Mouse (Mus musculus): Measurements from ENCODE around the gene Efna5. TPM values are rescaled to one million over a fixed set of nuclear protein-coding genes. Genes with fewer than 3 reads are reported as not detected.

The Efna5 gene
- total RNA-seq, 2 experiments from 2014 or later: not detected

DNA sequence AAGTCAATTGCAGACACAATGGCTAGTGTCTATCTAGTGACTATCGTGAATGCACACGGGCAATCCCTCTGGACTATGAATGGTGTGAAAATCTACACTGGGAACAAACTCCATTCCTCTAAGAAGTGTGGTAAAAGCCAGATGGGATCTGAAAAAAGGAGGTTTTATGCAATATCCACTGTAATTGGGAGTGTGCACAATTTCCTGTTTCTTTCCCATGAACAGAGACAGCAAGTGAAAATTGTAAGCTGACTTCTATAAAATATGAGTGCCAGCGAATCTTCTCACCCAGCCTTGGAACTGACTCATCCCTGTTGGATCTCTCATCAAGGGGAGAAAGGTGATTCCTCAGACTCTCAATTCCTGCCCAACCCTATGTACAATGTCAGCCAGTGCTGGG, 83.8 kb downstream of the Efna5 start:
- no peak for ATAC-seq (replicated peaks; ENCODE audit: poor library complexity, severe bottlenecking)

DNA sequence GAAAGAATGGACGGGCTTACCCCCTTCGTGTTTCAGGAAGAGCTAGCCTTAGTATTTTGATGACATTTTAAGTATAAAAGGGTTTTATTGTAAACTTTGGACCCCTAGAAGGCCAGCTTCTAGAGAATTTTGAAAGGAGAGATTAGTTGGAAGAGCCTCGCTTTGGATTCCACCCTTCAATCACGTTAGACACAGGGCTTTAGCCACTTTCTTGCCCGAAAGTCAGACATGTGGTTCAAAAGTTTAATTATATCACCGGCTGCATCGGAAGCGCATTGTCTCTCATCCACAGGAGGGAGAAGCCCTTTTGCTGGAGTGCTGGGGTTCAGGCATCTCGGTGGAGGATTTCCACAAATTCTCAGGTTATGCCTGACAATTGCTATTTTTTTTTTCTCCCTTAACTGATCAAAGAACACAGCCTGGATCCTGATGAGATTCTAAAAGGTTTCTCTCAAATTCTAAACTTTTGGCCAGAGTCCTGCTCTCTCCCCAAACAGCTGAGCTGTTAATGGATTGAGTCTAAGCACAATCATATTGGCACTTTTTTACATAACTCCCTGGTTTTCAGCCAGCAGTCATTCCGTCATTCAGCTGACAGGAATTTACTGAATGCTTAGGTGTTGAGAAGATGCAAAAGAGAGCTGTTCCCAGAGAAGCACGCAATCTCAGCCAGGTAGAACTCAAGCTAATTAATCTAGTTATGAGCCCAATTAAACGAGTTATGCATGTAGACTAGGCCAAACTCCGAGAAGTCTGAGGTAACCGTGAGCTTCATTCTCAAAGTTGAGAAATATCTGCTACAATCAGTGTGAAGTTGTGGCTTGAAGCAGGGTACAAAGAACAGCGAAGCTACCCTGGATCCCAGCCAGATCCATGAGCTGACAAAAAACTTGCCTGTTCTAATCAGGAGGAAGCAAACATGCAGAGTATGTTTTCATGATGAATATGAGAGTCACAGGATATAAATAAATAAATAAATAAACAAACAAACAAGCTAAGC, 91.5 kb downstream of the Efna5 start:
- ATAC-seq (replicated peaks; ENCODE audit: poor library complexity, severe bottlenecking): no peak

DNA sequence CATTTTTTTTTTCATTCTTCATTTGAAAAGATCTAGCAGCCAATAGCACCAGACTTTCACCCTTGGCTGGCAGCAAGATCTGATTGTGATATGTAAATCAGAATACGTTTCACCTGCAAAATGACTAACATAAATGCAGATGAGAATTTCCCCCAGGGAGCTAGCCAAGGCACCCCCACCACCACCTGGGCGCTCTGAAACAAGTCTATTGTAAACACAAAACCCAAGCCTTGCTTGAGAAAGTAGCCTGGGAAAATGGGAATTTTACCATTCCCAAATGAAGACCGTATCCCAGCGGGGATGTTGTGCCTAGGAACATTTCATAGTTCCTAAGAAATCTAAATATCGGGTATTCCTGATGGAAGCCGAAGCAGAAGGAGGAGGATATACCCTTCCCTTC, 92.3 kb downstream of the Efna5 start:
- ATAC-seq (replicated peaks; ENCODE audit: poor library complexity, severe bottlenecking): no peak

DNA sequence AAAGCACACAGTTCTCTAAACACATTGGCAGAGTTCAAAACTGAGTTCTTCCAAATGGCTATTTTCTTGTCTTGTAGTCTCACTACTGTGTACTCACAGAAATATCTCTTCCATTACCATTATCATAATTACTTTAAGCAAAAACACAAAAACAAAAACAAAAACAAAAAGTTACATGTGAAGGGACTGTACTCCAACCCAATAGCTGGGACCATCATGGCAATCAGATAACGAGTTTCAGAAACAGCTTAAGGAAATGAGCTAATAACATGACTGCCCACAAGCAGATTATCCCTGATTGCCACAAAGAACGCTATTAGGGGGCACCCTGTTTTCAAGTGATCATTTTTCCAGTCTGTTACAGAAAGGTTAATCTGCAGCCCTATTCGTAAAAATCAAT, 93.3 kb downstream of the Efna5 start:
- ATAC-seq (replicated peaks; ENCODE audit: poor library complexity, severe bottlenecking): no peak

DNA sequence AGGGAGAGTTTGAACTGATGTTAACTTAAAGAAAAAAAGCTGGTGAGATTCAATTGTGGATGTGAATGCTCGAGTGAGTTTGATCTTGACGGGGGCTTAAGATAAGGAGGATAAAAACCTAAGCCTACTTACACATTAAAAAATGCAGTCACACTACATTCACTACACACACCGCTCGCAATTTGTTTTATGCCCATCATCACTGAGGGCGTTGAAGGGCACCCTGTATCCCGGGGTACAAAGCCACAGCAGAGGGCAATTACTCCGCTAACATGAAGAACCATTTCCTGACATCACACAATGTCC, 94.6 kb downstream of the Efna5 start:
- ATAC-seq (replicated peaks; ENCODE audit: poor library complexity, severe bottlenecking): no peak

DNA sequence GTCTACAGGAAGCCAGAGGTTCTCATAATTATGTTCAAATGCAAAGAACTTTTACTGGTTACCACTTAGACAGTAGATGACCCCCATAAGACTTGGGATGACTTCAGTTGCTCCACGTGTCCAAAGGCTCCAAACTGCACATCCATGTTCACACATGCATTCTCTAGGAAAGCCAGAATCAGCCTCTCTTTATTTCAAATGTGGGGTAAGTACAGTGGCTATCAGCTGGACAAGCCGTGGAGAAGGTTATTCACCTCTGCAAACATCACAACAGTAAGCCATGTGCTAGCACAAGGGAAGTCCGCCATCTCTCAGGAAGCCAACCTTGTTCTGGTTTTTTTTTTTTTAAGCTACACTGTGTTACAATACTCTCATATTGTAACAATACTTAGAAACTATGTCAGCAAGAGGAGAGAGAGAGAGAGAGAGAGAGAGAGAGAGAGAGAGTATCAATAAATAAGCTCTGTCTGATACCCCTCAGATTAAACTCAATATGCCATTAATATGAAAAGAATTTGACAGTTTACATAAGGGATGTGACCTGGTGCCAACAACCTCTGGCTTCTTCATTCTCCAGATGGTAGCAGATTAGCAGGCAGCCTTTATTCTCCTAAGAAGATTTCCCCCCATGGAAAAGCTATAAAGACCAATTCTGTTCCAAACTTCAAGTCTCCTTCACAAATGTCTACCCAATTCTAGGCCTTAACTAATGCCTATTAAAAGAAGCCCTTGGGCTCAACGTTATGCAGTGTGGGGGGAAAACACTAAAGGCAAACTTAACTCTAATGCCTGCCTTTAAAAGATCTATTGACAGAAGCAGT, 95.1 kb downstream of the Efna5 start:
- ATAC-seq (replicated peaks; ENCODE audit: poor library complexity, severe bottlenecking): no peak

DNA sequence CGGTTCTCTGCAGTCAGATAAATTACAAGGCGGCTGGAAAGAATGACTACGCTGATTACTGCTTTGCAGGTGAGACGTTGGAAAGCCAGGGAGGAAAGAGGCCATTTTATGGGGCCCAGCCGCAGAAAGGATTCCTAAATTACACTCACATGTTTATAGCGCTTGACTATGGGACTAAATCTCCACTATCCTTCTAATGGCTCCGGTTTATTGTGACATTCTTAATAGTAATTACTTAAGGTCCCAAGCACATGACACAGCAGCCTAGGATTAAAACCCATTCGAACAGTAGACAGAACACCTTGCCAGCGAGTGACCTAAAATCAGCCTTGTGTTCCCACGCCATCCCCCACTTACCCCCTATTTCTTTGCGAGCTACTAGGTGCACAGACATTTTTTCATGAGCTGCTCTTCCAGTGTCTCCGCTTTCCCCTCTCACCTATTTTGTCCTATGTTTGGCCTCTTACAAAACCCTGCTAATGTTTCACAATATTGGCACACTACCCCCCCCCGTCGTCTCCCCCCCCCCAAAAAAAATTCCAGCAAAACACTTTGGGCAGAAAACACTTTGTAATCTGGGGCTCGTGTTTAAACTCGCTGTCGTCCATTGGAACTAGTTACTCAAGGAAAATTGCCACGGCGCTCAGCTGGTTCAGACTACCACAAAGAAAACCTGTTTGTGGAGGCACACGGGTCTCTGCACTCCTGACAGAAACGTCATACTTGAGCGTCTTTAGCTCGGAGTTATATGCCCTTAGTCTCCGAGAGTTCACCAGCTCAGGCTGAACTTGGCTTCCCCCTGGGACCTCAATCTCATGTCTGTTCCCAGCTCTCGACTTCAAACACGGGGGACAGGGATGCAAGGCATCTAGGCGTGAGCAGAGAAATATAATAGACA, 96.6 kb downstream of the Efna5 start:
- peak; percentile 12 for ATAC-seq (replicated peaks; ENCODE audit: poor library complexity, severe bottlenecking)

DNA sequence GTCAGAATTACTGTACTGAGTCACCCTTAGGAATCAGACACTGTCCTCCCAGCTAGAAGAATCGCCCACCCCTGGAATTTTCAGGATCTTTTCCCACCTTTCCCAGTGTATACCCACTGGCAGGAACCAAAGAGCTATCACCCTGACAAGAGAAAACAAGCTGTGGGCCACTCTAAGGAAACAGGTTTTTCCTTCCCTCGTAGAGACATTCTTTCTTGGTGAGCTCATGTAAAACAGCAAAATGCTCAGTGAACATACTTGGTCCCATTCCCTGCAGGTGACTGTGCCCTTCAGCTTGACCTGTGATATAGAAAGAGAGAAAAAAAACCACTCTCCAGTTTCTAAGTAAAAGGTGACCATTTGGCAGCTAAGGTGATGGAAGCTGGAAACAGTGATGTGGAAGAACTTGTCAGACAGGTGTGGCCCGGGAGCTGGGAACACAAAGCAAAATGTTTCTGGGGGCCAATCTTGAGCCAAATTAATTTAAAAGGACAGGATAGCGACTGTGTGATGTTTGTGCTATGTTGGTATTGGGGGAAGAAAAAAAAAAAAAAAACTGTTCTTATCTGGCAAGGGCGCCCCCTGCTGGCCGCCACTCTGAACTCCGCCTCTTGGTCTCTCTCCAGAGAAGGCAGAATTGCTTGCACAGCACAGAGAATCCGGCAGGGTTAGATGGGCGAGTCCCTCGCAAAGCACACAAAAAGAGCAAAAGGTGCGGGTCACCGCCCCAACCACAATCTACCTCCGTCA, 97.4 kb downstream of the Efna5 start:
- ATAC-seq (replicated peaks; ENCODE audit: poor library complexity, severe bottlenecking): peak; percentile 78

DNA sequence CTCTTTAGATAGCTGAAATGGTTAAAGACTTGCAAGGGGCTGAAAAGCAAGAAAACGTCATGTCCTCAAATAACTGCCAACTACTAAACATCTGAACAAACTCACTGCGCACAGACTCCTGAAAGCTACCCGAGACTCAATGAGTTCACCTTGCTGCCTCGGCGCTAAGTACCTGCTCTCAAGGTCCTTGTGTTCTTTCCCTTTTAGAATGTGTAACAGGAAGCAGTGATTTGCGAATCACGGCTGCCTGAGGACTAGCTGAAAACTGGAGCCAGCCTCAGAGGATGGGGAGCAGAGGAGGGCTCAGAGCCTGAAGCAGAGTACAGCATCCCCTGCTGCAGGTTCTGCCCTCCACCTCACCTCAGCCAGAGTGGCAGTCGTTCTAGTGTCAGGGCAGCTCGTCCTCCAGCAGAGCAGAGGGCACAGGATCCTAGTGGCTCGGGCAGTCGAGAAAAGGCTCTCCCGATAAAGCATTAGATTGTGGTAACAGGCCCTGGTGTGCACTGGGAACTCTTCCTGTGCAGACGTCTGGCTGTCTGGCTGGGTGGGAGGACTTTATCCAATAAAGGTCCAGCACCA, 98.2 kb downstream of the Efna5 start:
- ATAC-seq (replicated peaks; ENCODE audit: poor library complexity, severe bottlenecking): no peak

DNA sequence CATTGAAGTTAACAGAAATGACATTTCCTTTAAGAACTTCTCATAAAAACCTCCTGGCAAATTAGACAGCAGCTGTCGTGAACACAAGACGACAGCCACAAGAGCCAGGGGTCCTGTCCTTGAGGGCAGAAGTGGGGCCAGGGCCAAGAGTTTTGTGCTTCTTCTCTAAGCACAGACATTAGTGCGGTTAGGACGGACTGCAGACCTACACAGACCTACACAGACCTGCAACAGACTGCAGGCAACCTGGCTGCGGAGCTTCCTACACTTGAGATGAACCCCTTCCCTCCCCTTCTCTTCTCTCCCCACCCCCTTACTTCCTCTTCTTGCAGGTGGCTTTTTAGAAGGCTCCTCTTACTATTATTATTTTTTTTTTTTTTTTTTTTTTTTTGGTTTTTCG, 100.0 kb downstream of the Efna5 start:
- ATAC-seq (replicated peaks; ENCODE audit: poor library complexity, severe bottlenecking): peak; percentile 57

DNA sequence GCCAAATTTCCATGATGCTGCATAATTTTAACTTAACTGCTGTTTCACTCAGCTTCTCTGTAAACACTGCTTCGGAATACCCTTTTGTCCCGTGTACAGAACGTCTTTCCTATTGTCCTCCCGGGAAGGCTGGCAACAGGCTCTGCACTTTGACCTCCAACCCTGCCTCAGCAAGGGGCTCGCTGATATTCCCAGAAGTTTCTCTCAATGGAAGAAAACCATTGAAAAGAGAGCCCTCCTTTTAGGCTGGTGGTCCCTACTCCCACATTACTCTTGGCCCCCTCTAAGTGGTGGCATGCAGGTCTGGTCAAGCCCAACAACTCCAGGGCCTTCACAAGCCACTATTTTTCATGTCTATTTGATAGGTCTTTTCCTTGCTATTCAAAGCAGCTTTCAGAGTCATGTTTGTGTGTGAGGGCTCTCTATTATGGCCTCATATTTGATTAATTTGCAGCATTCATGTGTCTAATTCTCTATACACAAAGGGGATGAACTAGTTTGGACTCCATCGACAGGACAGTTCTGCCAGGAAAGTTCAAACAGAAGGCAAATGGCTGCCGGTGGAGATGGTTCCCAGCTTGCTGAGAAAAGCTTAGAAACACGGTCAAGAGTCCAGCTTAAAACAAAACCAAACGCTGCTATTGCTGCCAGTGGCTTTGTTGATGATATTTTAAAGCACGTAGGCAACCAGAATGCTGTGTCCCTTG, 103.1 kb downstream of the Efna5 start:
- ATAC-seq (replicated peaks; ENCODE audit: poor library complexity, severe bottlenecking): no peak

DNA sequence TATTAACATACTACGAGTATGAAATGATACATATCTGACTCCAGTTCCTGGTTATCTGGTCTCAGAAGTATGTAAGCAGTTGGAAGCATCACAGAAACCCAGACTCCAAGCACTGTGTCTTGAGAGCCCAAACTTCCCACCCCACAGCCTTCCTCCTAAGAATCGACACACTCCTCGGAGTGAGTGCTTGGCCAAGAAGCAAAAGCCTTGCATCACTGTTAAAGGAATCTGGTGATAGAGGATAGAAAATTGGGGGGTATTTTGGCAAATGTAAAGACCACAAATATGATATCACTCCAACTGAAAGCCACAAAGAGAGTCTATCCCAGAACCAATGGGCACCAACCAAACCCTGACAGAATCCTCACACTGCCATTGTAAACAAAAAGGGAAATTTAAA, 104.4 kb downstream of the Efna5 start:
- no peak for ATAC-seq (replicated peaks; ENCODE audit: poor library complexity, severe bottlenecking)

DNA sequence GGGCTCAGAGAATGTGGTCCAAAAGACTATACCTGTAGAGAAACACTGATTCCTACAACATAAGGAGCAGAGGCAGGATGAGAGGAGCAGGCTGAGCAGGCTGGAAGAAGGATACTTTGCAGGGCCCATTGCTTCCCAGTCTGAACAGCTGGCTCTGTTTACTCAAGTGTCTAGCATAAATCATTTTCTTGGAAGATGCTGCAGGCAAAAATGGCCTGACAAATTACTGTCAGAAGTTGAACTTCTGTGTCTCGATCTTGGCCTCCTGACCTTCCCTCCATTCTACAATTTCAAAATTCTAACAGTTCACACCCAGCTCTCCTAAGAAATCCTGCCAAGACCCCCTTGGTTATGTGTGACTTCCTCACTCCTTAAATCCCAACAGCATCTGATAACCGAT, 105.1 kb downstream of the Efna5 start:
- no peak for ATAC-seq (replicated peaks; ENCODE audit: poor library complexity, severe bottlenecking)

DNA sequence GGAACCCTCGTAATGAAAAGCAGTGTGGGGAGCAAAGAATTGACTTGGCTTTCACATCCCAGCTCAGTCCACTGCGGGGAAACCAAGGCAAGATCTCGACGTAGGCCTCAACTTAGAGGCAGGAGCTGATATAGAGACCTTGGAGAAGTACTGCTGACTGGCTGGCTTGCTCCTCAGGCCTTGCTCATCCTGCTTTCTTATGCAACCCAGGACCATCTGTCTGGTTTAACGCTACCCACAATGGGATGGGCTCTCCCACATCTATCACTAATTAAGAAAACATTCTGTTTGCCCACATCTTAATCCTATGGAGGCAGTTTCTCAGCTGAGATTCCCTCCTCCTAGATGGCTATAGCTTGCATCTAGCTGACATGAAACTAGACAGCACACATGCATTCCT, 105.7 kb downstream of the Efna5 start:
- no peak for ATAC-seq (replicated peaks; ENCODE audit: poor library complexity, severe bottlenecking)

DNA sequence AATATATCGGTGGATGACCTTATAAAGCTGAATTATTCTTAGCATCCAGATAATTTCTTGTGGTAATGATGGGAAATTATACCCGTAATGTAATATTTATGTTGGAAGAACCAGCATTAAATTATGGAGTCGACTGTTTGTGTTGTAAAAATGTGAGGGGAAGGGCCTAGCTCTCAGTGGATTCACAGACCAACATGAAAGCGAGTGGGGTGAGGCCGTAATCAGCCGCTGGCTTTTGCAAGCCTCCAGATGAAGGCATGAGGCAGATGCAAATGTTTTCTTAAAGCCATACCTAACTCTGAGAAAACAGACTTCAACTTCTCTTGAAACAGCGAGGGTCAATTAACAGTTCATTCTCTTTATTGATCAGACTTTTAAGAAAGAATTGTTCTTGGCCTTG, 106.4 kb downstream of the Efna5 start:
- ATAC-seq (replicated peaks; ENCODE audit: poor library complexity, severe bottlenecking): no peak

DNA sequence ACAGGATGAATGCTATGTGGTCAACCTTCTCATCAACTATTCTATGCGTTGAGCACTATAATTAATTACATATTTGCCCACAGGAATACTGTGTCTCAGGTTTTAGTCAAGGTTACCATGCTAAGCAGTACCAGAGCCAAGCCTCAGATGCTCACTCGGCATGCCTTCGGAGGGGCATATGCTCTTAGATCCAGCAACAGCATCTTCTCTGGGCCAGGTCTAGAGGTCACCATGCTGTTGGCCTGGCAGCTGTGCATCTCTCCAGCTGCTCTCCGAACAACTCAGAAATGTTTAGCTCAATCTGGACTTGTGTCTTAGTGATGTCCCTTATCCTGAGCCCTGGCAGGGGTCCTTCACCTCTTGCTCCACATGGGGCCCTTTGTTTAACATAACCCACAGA, 114.4 kb downstream of the Efna5 start:
- no peak for ATAC-seq (replicated peaks; ENCODE audit: poor library complexity, severe bottlenecking)

DNA sequence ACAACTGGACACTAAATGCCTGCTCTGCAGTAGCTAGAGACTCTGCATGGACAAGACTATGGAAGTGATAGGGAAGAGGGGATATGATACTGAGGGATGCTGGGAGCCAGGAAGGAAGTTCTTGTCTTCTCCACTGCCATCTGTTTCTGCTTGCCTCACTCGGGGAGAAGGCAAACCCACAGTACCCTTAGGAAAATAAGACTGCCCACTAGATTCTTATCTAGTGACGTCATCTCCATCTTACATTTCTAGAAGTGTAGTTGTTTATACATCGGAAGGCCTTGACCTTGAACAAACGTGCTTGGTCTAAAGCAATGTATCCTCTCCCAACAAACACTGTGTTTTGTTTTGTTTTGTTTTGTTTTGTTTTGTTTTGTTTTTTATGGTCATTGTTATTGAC, 116.0 kb downstream of the Efna5 start:
- ATAC-seq (replicated peaks; ENCODE audit: poor library complexity, severe bottlenecking): no peak

DNA sequence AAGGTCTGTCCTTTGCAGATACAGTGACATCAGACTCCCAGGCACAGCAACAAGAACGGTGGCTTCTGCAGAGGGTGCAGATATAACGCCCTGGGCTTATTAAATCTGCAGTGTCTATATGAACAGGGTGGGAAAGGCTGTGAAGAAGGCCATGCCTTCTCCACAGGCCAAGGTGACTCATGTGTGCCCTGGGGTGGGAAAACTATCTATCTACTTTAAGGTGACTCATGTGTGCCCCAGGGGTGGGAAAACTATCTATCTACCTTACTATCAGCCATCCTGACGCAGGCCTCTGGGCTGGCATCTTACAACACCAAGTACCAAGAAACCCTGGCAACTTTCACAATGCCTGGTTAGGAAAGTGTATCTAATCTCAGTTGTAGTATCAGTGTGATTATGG, 124.2 kb downstream of the Efna5 start:
- no peak; the same call in 1 of the 2 replicates for ATAC-seq (replicated peaks; ENCODE audit: poor library complexity, severe bottlenecking)

DNA sequence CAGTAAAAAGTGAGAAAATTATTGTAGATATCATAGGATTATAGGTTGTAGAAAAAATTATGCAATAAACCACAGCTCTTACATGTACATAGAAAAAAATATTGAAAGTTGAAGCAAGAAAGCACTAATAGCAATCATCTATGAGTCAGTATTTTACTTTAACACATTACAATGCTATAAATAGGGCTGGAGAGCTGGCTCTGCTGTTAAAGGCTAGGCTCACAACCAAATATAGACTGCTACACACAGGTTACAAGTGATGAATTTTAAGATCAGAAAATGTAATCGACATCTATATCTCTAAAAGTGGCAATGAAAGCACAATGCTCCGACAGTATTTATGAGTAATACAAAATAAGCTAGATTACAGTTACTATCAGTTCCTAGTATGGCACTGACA, 125.5 kb downstream of the Efna5 start:
- peak; percentile 39; the same call in 1 of the 2 replicates for ATAC-seq (replicated peaks; ENCODE audit: poor library complexity, severe bottlenecking)
